Mouse (Mus musculus) splenic B cell, adult 2 months (primary cell): Measurements from ENCODE around the gene Skint5.
"Not testable (repeated sequence)": the region's sequence is repeated elsewhere in the genome, so short reads cannot be mapped to it uniquely, and the experiment has no call there.

ENCODE experiments used
- DNase-seq: peaks from one replicate; pipeline ENCODE4 v3.0.0-alpha.2; 2011; ENCODE audit warnings: low read depth, low spot score
- H3K27me3 ChIP-seq: 2 replicates; pipeline ENCODE4 v1.6.1; 2012; ENCODE audit warnings: mild to moderate bottlenecking, low read length, moderate library complexity, mixed read lengths; ENCODE audit not compliant: control insufficient read depth, poor library complexity, insufficient read depth, severe bottlenecking
- H3K36me3 ChIP-seq: 2 replicates; pipeline ENCODE4 v1.6.1; 2012; ENCODE audit warnings: mild to moderate bottlenecking, low read length, moderate library complexity, mixed read lengths; ENCODE audit not compliant: control insufficient read depth, poor library complexity, insufficient read depth, severe bottlenecking

Gene Skint5

GRCm38 (mm10) chr4:113999403-113999802 lies at the start of gene Skint5:
Skint5 (minus strand) TSS chr4:113999503.
- DNase-seq, result no peak

GRCm38 (mm10) chr4:113957343-113957742 lies 42.0 kb downstream of the Skint5 start:
- no peaks in the 10 kb centered on the region for H3K27me3 ChIP-seq
- no peaks in the 10 kb centered on the region for H3K36me3 ChIP-seq
- no peak for DNase-seq

More at GRCm38 (mm10) chr4:113999403-113999802, at the start of gene Skint5:
- Histone ChIP-seq H3K36me3 (no peaks in the 10 kb centered on the region), H3K27me3 (no peaks in the 10 kb centered on the region)

DNA sequence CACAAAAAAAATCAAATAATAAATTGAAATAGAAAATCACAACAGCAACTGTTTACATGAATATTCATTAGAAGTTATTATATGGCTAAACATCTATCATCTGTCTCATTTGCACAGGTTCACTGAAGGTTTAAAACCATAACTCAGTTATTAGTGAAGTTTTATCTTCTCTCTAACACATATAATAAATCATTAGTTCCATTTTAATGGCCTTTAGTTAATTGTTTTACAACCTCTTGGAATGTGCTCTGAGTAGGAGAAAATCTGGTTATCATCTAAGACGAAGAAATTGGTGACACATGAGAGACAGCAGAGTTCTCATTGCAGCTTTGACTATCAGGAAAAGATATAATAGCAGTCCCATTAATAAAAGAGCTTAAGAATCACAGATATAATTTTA lies 235.1 kb downstream of the Skint5 start:
- no peaks in the 10 kb centered on the region for H3K27me3 ChIP-seq
- DNase-seq, result no peak
- no peaks in the 10 kb centered on the region for H3K36me3 ChIP-seq

DNA sequence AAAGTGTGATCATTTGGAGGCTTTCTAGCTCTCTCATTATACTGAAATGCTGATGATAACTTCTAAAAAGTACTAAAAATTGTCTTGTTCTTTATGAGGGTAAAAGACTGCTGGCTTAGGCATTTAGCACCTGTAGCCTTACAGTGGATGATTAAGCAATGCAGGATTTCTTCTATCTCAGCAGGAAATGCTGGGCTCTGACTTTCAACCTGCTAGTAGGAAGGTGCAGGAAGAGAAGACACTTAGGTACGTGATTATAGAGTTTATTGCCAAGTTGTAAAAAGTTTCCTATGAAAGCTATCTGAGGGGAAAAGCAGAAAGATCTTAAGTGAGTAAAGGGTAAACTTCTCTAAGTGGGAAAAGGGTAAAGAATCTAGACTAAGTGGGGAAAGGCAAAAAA lies 235.6 kb downstream of the Skint5 start:
- no peak for DNase-seq
- H3K36me3 ChIP-seq, result no peaks in the 10 kb centered on the region
- no peaks in the 10 kb centered on the region for H3K27me3 ChIP-seq

DNA sequence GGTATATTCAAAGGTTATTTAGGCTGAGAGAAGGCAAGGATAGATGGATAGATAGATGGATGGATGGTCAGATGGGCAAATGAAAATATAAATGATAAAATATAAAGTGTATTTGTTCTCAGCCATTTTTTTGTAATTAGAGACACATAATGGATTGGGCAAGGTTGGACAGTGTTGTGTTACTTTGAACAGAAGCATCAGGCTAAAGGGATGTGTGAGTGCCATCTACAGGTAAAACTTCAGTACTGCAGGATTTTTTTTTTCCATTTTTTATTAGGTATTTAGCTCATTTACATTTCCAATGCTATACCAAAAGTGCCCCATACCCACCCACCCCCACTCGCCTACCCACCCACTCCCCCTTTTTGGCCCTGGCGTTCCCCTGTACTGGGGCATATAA lies 551.1 kb downstream of the Skint5 start:
- H3K36me3 ChIP-seq, DNase-seq, H3K27me3 ChIP-seq: not testable (repeated sequence)
